Mouse (Mus musculus) induced T-regulatory cell, adult 2 months (primary cell): ENCODE results near the gene C9orf72.
A peak's percentile ranks its signal among the peaks of the same experiment; 100 is the strongest.

ENCODE experiments used
- DNase-seq: peaks from one replicate; pipeline ENCODE4 v3.0.0-alpha.2; 2012; ENCODE audit warnings: low read depth

C9orf72 gene

GRCm38 (mm10) chr4:35177926-35178645 lies 47.9 kb downstream of the C9orf72 start:
- DNase-seq, result no peak

GRCm38 (mm10) chr4:35175566-35175965 lies 50.4 kb downstream of the C9orf72 start:
- DNase-seq, result no peak

- no peak for DNase-seq
Observed at GRCm38 (mm10) chr4:35173551-35173950, 52.4 kb downstream of the C9orf72 start.

GRCm38 (mm10) chr4:35172471-35172870 lies 53.5 kb downstream of the C9orf72 start:
- no peak for DNase-seq

- DNase-seq, result no peak
Observed at GRCm38 (mm10) chr4:35169571-35170125, 56.3 kb downstream of the C9orf72 start.

GRCm38 (mm10) chr4:35167855-35168254 lies 58.1 kb downstream of the C9orf72 start:
- no peak for DNase-seq

GRCm38 (mm10) chr4:35165947-35166346 lies 60.0 kb downstream of the C9orf72 start:
- no peak for DNase-seq

- no peak for DNase-seq
Observed at GRCm38 (mm10) chr4:35165275-35165674, 60.7 kb downstream of the C9orf72 start.

GRCm38 (mm10) chr4:35157815-35158214 lies 68.2 kb downstream of the C9orf72 start:
- no peak for DNase-seq

GRCm38 (mm10) chr4:35156751-35157611 lies 69.0 kb downstream of the C9orf72 start, which contains the start of gene Mob3b:
Mob3b (minus strand) TSS chr4:35157484.
- peak; percentile 83 for DNase-seq

- DNase-seq, result peak; percentile 52
Observed at GRCm38 (mm10) chr4:35156149-35156611, 69.8 kb downstream of the C9orf72 start.

GRCm38 (mm10) chr4:35155132-35155922 lies 70.6 kb downstream of the C9orf72 start:
- peak; percentile 44 for DNase-seq

- DNase-seq, result no peak
Observed at GRCm38 (mm10) chr4:35154051-35154450, 71.9 kb downstream of the C9orf72 start.

- DNase-seq, result no peak
Observed at GRCm38 (mm10) chr4:35151756-35152155, 74.2 kb downstream of the C9orf72 start, which contains the start of gene Ifnk. Ifnk (plus strand) TSS chr4:35152056.

GRCm38 (mm10) chr4:35150706-35151105 lies 75.3 kb downstream of the C9orf72 start:
- DNase-seq, result no peak

GRCm38 (mm10) chr4:35148326-35148725 lies 77.6 kb downstream of the C9orf72 start:
- no peak for DNase-seq

- DNase-seq, result no peak
Observed at GRCm38 (mm10) chr4:35146597-35146996, 79.4 kb downstream of the C9orf72 start.

- no peak for DNase-seq
Observed at GRCm38 (mm10) chr4:35145726-35146125, 80.2 kb downstream of the C9orf72 start.

GRCm38 (mm10) chr4:35143472-35144102 lies 82.4 kb downstream of the C9orf72 start:
- DNase-seq, result no peak
